Mouse (Mus musculus): Measurements from ENCODE around the gene Fcgr3. TPM values are rescaled to one million over a fixed set of nuclear protein-coding genes. Genes with fewer than 3 reads are reported as not detected.
"Not testable (repeated sequence)": the region's sequence is repeated elsewhere in the genome, so short reads cannot be mapped to it uniquely, and the experiment has no call there.

The Fcgr3 gene
- polyA plus RNA-seq, 1 experiment: 30.3 TPM

DNA sequence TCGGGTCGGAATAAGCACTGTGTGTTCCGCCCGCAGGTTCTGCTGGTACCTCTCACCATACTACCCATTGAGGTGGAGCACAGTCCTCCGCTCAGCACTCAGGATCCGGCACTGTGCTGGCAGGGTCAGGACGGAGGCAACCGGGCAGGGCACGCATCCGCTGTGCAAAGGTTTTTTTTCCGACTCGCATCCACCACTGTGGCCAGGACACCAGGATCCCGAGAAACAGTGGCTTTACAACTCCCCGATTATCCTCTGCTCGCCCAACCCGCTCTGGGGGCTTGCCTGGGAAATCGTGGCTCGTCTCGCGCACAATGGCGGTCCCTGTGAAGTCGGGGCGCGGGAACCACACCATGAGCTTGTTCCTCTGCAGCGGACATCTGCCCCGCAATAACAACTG lies 21.0 kb upstream of the Fcgr3 start:
- no peak for DNase-seq (ENCODE audit: low spot score)

DNA sequence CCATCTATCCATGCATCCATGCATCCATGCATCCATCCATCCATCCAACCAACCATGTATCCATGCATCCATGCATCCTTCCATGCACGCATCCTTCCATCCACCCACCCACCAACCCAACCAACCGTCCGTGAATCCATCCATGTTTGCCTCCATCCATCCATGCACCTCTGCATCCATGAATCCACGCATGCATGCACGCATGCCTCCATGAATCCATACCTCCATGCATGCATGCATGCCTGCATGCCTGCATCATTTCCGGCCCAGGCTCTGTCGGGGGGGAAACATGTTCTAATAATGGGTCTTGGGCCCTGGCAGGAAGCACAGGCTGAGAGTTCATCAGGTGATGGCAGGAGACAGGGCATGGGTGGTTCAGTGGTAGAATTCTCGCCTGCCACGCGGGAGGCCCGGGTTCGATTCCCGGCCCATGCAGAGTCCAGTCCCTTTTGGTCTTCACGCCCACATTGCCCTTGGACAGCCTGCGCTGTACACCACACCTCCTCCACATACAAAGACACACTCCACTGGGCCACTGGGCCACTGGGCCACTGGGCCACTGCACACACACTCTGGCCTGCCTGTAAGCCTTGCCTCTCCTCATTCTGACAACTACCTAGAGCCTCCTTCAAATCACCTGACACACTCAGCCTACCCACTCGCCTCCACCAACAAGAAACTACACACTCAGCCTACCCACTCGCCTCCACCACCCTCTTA lies 16.9 kb upstream of the Fcgr3 start:
- not testable (repeated sequence) for DNase-seq (ENCODE audit: low spot score)

DNA sequence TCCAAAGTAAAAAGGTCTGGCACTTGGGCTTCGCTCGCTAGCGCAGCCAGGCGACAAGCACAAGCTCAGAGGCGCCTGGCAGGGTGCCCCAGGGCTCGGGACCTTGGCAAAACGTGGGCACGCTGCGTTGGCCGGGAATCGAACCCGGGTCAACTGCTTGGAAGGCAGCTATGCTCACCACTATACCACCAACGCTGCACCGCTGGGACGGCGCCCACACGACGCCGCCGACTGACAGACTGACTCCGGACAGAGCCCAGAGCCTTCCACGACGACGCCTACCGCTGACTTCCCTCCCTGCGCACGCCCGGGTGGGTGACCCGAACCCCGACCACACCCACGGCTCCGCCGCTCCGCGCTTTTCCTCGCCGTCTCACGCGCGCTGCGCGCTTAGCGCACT lies 15.1 kb upstream of the Fcgr3 start:
- DNase-seq (ENCODE audit: low spot score): not testable (repeated sequence)

DNA sequence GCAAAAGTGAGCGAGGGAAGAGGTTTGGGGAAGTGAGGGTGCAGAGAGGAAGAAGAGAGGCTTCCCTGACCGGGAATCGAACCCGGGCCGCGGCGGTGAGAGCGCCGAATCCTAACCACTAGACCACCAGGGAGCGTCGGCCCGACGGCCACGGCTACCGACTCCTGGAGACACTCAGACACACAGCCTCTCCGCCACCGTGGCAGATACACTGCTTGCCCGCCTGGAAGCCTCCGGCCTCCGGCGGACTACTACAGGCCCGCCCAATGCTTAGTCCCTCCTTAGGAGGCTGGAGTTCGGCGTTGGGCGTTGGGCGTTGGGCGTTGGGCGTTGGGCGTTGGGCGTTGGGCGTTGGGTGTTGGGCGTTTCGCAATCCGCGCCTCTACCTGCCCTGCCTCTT lies 14.6 kb upstream of the Fcgr3 start:
- DNase-seq (ENCODE audit: low spot score): not testable (repeated sequence)

DNA sequence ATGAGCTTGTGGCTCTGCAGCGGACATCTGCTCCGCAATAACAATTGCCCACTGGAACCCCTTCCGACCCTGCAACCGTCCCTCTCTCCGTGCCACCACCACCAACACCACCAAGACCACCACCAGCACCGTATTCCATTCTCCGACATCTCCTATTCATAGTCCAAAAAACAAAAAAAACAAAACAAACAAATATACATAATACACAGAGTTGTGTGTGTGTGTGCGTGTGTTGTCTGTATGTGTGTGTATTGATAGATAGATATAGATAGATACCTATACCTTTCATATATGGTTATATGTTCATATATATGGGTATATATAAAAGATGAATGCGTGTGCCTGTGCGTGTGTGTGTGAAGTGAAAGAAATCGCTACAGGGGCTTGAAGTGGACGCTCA lies 13.7 kb upstream of the Fcgr3 start:
- not testable (repeated sequence) for DNase-seq (ENCODE audit: low spot score)

DNA sequence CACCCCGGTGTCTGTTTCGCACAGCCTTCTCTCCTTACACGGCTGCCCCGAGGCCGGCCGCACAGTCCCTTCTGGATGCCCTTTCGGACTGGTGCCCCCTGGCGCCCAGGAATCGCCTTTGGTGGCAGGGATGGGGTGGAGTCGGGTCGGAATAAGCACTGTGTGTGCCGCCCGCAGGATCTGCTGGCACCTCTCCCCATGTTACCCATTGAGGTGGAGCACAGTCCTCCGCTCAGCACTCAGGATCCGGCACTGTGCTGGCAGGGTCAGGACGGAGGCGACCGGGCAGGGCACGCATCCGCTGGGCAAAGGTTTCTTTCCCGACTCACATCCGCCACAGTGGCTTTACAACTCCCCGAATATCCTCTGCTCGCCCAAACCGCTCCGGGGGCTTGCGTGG lies 13.2 kb upstream of the Fcgr3 start:
- peak; percentile 59 for DNase-seq (ENCODE audit: low spot score)

DNA sequence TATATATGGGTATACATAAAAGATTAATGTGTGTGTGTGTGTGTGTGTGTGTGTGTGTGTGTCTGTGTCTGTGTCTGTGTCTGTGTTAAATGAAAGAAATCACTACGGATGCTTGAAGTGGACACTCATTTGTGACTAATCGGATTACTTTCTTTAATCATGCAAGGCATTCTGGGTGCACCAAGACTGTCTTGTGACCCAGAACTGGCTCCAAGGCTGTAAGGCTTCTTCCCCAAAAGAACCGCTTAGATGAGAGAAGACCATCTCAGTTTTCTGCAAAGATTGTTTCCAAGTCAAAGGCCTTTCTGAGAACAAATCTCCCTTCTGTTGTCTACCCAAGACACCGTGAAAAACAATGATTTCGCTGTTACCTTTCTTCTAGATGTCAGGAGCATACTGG lies 12.5 kb upstream of the Fcgr3 start:
- not testable (repeated sequence) for DNase-seq (ENCODE audit: low spot score)

DNA sequence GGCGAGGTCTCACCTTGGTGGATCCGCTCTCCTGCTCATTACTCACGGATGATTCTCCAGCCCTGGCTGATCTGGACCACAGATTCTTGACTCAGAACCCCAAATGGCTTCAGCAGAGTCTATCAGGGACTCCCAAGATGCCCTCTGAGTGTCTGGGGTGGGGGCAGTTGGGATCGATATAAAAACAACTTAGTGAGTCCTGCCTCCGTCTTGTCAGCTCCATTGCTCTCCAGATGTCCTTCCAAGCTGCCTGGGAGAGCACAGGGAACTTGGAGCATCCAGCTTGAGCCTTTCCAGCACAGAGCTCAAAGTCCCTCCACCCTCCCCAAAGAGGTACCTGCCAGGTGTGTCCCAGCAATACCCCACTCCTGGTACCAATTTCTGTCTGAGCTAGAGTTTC lies 11.4 kb upstream of the Fcgr3 start:
- DNase-seq (ENCODE audit: low spot score): not testable (repeated sequence)

DNA sequence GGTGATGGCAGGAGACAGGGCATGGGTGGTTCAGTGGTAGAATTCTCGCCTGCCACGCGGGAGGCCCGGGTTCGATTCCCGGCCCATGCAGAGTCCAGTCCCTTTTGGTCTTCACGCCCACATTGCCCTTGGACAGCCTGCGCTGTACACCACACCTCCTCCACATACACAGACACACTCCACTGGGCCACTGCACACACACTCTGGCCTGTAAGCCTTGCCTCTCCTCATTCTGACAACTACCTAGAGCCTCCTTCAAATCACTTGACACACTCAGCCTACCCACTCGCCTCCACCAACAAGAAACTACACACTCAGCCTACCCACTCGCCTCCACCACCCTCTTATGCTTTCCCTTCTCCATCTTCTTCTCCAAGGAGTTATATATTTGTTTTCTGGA lies 9.5 kb upstream of the Fcgr3 start:
- DNase-seq (ENCODE audit: low spot score): not testable (repeated sequence)

DNA sequence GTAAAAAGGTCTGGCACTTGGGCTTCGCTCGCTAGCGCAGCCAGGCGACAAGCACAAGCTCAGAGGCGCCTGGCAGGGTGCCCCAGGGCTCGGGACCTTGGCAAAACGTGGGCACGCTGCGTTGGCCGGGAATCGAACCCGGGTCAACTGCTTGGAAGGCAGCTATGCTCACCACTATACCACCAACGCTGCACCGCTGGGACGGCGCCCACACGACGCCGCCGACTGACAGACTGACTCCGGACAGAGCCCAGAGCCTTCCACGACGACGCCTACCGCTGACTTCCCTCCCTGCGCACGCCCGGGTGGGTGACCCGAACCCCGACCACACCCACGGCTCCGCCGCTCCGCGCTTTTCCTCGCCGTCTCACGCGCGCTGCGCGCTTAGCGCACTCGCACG lies 7.5 kb upstream of the Fcgr3 start:
- not testable (repeated sequence) for DNase-seq (ENCODE audit: low spot score)

DNA sequence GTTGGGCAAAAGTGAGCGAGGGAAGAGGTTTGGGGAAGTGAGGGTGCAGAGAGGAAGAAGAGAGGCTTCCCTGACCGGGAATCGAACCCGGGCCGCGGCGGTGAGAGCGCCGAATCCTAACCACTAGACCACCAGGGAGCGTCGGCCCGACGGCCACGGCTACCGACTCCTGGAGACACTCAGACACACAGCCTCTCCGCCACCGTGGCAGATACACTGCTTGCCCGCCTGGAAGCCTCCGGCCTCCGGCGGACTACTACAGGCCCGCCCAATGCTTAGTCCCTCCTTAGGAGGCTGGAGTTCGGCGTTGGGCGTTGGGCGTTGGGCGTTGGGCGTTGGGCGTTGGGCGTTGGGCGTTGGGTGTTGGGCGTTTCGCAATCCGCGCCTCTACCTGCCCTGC lies 7.0 kb upstream of the Fcgr3 start:
- not testable (repeated sequence) for DNase-seq (ENCODE audit: low spot score)

DNA sequence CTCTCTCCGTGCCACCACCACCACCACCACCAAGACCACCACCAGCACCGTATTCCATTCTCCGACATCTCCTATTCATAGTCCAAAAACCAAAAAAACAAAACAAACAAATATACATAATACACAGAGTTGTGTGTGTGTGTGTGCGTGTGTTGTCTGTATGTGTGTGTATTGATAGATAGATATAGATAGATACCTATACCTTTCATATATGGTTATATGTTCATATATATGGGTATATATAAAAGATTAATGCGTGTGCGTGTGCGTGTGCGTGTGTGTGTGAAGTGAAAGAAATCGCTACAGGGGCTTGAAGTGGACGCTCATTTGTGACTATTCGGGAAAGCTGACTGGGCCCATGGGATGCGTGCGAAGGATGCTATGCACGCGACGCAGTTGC lies 6.1 kb upstream of the Fcgr3 start:
- DNase-seq (ENCODE audit: low spot score): not testable (repeated sequence)

DNA sequence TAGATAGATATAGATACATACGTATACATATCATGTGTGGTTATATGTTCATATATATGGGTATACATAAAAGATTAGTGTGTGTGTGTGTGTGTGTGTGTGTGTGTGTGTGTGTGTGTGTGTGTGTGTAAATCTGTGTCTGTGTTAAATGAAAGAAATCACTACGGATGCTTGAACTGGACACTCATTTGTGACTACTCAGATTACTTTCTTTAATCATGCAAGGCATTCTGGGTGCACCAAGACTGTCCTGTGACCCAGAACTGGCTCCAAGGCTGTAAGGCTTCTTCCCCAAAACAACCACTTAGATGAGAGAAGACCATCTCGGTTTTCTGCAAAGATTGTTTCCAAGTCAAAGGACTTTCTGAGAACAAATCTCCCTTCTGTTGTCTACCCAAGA lies 4.8 kb upstream of the Fcgr3 start:
- DNase-seq (ENCODE audit: low spot score): not testable (repeated sequence)

DNA sequence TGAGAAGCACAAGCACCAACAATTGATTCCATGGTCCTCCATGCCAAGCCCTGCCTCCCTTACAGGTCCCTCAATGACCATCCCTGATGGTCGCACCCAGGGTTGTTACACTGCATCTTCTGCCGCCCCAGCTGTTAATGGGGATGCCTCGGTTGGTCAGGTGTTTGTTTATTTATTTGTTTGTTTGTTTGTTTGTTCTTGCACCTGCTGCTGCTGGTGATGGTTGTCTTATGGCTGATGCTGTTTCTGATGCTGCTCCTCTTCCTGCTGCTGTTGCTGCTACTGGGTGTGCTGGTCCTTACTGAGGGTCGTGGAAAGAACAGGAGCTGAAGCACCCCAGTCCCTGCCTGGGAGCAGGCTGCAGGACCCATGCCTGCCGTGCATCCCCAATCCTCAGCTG lies 3.2 kb upstream of the Fcgr3 start:
- DNase-seq (ENCODE audit: low spot score): not testable (repeated sequence)

DNA sequence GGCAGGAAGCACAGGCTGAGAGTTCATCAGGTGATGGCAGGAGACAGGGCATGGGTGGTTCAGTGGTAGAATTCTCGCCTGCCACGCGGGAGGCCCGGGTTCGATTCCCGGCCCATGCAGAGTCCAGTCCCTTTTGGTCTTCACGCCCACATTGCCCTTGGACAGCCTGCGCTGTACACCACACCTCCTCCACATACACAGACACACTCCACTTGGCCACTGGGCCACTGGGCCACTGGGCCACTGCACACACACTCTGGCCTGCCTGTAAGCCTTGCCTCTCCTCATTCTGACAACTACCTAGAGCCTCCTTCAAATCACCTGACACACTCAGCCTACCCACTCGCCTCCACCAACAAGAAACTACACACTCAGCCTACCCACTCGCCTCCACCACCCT lies 1.8 kb upstream of the Fcgr3 start:
- not testable (repeated sequence) for DNase-seq (ENCODE audit: low spot score)

DNA sequence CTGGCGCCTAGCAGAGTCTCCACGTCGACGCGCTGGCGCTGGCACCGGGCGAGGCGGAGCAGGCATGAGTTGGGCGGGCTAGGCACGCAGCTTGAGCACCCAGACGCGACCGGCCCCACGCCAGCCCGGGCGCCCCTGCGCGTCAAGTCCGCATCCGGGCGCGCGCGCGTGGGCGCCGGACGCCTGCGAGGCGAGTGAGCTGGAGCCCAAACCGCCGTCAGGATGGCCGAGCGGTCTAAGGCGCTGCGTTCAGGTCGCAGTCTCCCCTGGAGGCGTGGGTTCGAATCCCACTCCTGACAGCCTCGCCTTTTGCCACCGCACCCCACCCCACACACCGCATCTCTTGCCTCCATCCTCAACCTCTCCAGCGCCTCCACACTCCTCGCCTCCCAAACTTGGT lies 1.0 kb upstream of the Fcgr3 start:
- peak; percentile 52 for DNase-seq (ENCODE audit: low spot score)

DNA sequence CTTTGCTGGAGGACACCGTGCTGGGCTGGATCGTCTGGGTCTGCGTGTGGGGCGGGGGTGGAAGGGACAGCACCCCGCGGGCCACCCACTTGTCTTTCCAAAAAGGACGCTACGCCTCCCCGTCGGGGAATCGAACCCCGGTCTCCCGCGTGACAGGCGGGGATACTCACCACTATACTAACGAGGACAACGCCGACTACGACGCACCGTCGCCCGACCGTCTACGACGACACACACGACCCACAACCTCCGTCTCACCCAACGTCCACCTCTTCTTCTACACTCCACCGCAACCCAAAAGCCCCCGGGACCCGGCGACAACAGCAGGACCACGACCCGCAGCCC lies 480 bp upstream of the Fcgr3 start:
- DNase-seq (ENCODE audit: low spot score): not testable (repeated sequence)

DNA sequence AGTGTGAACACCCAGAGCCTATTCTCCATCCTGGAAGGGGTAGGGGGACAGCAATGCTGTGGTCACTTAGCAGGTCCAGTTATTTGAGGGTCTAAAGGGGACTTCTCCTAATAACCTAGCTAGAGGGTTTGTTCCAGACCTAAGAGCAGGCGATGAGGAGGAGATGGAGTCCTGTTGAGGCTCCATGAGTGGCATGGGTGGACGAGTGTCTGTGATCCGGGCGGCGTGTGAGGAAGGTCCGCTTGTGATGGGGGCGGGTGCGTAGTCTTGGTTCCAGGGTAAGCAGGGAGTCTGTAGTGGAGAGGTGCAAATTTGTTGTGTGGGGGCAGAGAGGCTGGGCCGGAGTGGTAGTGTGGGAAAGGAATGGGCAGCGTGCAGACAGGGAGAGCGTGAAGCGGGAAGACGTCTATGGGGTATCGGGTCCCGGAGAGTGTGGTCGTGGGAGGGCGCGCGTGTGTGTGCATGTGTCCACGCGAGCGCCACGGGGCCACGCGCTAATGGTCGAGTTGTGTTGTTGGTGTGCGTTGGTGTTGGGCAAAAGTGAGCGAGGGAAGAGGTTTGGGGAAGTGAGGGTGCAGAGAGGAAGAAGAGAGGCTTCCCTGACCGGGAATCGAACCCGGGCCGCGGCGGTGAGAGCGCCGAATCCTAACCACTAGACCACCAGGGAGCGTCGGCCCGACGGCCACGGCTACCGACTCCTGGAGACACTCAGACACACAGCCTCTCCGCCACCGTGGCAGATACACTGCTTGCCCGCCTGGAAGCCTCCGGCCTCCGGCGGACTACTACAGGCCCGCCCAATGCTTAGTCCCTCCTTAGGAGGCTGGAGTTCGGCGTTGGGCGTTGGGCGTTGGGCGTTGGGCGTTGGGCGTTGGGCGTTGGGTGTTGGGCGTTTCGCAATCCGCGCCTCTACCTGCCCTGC lies 905 bp downstream of the Fcgr3 start:
- DNase-seq (ENCODE audit: low spot score): peak; percentile 53

DNA sequence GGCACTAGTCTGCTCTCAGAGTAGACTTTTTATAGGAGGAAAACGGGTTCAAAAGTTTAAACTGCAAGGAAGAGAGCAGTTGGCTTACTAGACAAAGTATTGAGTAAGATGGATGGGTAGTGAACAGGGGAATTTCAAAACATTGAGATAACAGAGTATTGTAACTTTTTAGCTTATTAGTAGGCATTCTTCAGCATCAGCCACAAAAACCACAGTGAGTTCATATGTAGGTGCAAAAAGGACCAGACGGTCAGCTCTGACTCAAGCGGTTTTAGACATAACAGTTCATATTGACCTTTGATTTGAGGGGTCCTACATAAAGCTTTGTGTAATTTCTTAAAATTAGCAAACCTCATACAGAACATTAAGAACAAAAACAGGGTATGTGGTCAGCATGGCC lies 3.2 kb downstream of the Fcgr3 start:
- DNase-seq (ENCODE audit: low spot score): no peak

DNA sequence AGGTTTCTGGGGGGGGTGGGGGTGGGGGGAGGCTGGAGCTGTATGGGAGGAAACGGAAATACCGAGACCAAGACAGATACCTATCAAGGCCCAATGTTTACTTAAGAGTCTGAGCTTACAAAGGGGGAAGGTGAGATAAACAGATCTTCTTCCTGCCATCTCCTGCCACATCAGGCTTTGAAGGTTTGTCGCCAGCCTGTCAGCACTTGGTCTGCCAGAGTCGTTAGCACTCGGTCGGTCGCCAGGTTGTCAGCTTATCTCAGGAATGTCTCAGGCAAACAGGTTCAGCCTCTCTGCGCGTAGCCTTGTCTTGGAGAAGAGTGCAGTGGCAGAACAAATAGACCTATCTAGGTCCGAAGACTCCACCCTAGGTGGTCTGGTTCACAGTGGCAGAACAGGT lies 4.3 kb downstream of the Fcgr3 start:
- DNase-seq (ENCODE audit: low spot score): no peak

DNA sequence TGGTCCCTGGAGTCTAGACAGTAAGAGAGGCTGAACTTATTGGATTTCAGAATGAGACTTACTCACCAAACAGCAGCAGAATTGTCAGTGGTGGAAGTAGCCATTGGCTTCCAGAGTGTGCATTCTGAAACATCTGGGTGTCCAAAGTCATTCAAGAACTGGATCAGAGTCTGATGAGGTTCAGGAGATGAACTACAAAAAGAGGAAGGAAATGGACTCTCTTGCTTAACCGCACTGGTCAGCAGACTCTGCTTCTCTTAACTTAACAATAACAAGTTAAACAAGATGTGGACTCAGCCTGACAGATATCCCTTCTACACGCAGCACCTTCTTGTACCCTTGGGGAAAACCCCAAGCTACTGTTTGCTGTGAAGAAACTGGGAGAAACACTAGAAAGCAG lies 5.5 kb downstream of the Fcgr3 start:
- no peak for DNase-seq (ENCODE audit: low spot score)

DNA sequence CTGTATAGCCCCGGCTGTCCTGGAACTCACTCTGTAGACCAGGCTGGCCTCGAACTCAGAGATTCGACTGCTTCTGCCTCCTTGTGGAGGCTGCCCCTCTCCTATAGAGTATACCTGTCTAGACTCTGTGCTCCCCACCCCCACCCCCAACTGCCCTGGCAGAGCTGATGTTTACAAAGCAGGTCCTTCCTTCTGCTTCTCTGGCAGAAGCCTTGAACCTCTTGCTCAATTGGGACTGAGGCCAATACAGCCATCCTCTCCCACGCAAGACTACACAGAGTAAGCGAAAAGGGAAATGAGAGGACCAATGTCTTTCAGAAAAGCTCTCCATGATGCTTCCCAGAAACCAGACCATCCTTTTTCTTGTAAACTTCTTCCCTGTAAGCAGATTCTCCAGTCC lies 7.5 kb downstream of the Fcgr3 start:
- DNase-seq (ENCODE audit: low spot score): no peak

DNA sequence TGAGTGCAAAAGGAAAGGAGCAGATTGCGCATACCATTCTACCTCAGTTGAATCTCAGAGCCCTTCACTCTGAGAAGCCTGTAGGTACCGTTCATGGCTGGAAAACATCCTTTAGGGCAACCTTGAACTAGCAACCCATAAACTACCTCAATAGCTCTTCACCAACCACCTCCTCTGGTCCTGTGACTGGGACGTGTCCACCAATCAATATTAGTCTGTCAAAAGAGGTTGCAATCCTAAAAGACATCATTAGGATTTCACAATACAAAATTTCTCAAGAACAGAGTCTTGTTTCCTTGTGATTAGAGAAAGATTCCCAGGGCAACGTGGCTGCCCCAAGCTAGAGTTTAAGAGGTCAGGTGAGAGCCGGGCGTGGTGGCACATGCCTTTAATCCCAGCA lies 11.4 kb downstream of the Fcgr3 start:
- DNase-seq (ENCODE audit: low spot score): no peak
